Mouse (Mus musculus): ENCODE results near the gene Spns2.

Spns2 gene

GRCm38 (mm10) chr11:72501426-72502002 is 11.8 kb upstream of the Spns2 start:
- no peak for DNase-seq (ENCODE audit: inconsistent age in 2 of 2, low spot score in 1 of 2)

- DNase-seq (ENCODE audit: inconsistent age in 2 of 2, low spot score in 1 of 2), result no peak
Observed at GRCm38 (mm10) chr11:72500139-72500538, 10.4 kb upstream of the Spns2 start.

GRCm38 (mm10) chr11:72497367-72497766 is 7.7 kb upstream of the Spns2 start:
- no peak for DNase-seq (ENCODE audit: inconsistent age in 2 of 2, low spot score in 1 of 2)

GRCm38 (mm10) chr11:72496775-72497174 is 7.1 kb upstream of the Spns2 start:
- DNase-seq (ENCODE audit: inconsistent age in 2 of 2, low spot score in 1 of 2), result no peak

GRCm38 (mm10) chr11:72496066-72496465 is 6.4 kb upstream of the Spns2 start:
- no peak for DNase-seq (ENCODE audit: inconsistent age in 2 of 2, low spot score in 1 of 2)

- no peak for DNase-seq (ENCODE audit: inconsistent age in 2 of 2, low spot score in 1 of 2)
Observed at GRCm38 (mm10) chr11:72494046-72494988, 4.6 kb upstream of the Spns2 start.

GRCm38 (mm10) chr11:72491130-72491960 is 1.6 kb upstream of the Spns2 start:
- no peak for DNase-seq (ENCODE audit: inconsistent age in 2 of 2, low spot score in 1 of 2)

GRCm38 (mm10) chr11:72489397-72489796 is 307 bp downstream of the Spns2 start:
- peak in 1 of 2 experiments; percentile 13 for DNase-seq (ENCODE audit: inconsistent age in 2 of 2, low spot score in 1 of 2)

- DNase-seq (ENCODE audit: inconsistent age in 2 of 2, low spot score in 1 of 2), result peak in 1 of 2 experiments; percentile 60
Observed at GRCm38 (mm10) chr11:72488753-72489271, 892 bp downstream of the Spns2 start.

GRCm38 (mm10) chr11:72487739-72488138 is 2.0 kb downstream of the Spns2 start:
- DNase-seq (ENCODE audit: inconsistent age in 2 of 2, low spot score in 1 of 2), result no peak

- DNase-seq (ENCODE audit: inconsistent age in 2 of 2, low spot score in 1 of 2), result no peak
Observed at GRCm38 (mm10) chr11:72487171-72487570, 2.5 kb downstream of the Spns2 start.

GRCm38 (mm10) chr11:72485960-72486359 is 3.7 kb downstream of the Spns2 start:
- no peak for DNase-seq (ENCODE audit: inconsistent age in 2 of 2, low spot score in 1 of 2)

- DNase-seq (ENCODE audit: inconsistent age in 2 of 2, low spot score in 1 of 2), result no peak
Observed at GRCm38 (mm10) chr11:72485157-72485556, 4.5 kb downstream of the Spns2 start.

- DNase-seq (ENCODE audit: inconsistent age in 2 of 2, low spot score in 1 of 2), result no peak
Observed at GRCm38 (mm10) chr11:72484549-72484948, 5.2 kb downstream of the Spns2 start.

GRCm38 (mm10) chr11:72481952-72482351 is 7.8 kb downstream of the Spns2 start:
- no peak for DNase-seq (ENCODE audit: inconsistent age in 2 of 2, low spot score in 1 of 2)

- no peak for DNase-seq (ENCODE audit: inconsistent age in 2 of 2, low spot score in 1 of 2)
Observed at GRCm38 (mm10) chr11:72481313-72481712, 8.4 kb downstream of the Spns2 start.

- no peak for DNase-seq (ENCODE audit: inconsistent age in 2 of 2, low spot score in 1 of 2)
Observed at GRCm38 (mm10) chr11:72479499-72479898, 10.2 kb downstream of the Spns2 start.

GRCm38 (mm10) chr11:72478228-72478627 is 11.5 kb downstream of the Spns2 start:
- no peak for DNase-seq (ENCODE audit: inconsistent age in 2 of 2, low spot score in 1 of 2)

GRCm38 (mm10) chr11:72477653-72478052 is 12.1 kb downstream of the Spns2 start:
- DNase-seq (ENCODE audit: inconsistent age in 2 of 2, low spot score in 1 of 2), result no peak

- DNase-seq (ENCODE audit: inconsistent age in 2 of 2, low spot score in 1 of 2), result no peak
Observed at GRCm38 (mm10) chr11:72477182-72477581, 12.5 kb downstream of the Spns2 start.

- DNase-seq (ENCODE audit: inconsistent age in 2 of 2, low spot score in 1 of 2), result no peak
Observed at GRCm38 (mm10) chr11:72476074-72476625, 13.6 kb downstream of the Spns2 start.

Data from adrenal gland, adult (tissue).